Mouse (Mus musculus): ENCODE measurements around the gene Rpl10a. TPM values are rescaled to one million over a fixed set of nuclear protein-coding genes. Genes with fewer than 3 reads are reported as not detected.

Gene Rpl10a
- polyA plus RNA-seq, 1 experiment = 618 TPM

DNA sequence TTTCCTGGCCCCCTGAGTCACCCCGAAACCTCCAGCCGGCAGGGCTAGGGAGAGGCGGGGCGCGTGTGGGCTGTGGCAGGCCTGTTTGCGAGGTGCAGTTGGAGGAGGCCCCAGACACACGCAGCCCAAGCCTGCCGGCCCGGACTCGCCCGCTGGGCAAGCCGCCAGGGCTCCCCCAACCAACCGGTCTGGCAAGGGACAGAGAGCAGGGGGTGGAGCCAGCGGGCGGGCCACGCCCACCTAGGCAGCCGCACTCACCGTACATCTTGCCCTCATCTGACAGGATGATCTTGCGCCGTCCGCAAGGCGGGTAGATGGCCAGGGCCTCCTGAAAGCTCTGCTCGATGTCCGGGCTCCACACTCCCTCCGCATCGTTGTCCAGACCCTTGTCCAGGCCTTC, 12.8 kb downstream of the Rpl10a start:
- no peaks in the 10 kb centered on the region for H3K4me1 ChIP-seq (ENCODE audit: control insufficient read depth, insufficient read depth, low read length)
- H3K27ac ChIP-seq (ENCODE audit: insufficient read depth, low read depth, low read length) = no peak overlapping the region
- no peak overlapping the region for H3K4me3 ChIP-seq (ENCODE audit: insufficient read depth, low read length)
- TF ChIP-seq CTCF (IDR thresholded peaks at IDR 0.05; ENCODE audit: low read depth, low read length) (no peak), POLR2A (IDR thresholded peaks at IDR 0.05; ENCODE audit: borderline replicate concordance, low read depth, low read length) (no peak)

DNA sequence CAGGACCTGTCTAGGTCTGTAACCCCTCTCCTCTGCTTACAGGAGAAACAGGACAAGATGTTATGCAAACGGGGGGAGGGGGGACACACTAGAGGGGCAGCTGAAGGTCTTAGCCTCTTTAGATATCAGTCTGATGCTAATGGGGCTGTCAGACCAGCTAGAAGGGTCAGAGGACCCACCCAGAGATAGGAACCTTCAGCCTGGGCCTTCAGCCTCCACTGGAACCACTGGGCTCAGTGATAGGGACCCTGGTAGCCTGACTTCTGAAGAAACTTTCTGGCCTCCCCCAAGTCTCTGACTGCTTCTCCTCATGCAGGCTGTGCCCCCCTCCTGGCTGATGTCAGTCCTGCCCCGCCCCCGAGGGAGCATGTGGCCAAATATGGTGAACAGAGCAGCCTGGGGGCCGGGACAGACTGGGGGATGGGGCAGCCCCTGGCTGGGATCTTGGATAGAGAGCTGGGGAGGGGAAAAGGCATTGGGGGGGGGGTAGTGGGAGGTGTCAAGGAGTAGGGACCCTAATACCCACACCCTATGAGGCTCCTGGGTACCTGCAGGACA, 15.9 kb downstream of the Rpl10a start:
- Histone ChIP-seq H3K4me3 (ENCODE audit: insufficient read depth, low read length) (no peak overlapping the region), H3K27ac (ENCODE audit: insufficient read depth, low read depth, low read length) (no peak overlapping the region), H3K4me1 (ENCODE audit: control insufficient read depth, insufficient read depth, low read length) (no peaks in the 10 kb centered on the region)
- TF ChIP-seq CTCF (IDR thresholded peaks at IDR 0.05; ENCODE audit: low read depth, low read length) (no peak), POLR2A (IDR thresholded peaks at IDR 0.05; ENCODE audit: borderline replicate concordance, low read depth, low read length) (no peak)

DNA sequence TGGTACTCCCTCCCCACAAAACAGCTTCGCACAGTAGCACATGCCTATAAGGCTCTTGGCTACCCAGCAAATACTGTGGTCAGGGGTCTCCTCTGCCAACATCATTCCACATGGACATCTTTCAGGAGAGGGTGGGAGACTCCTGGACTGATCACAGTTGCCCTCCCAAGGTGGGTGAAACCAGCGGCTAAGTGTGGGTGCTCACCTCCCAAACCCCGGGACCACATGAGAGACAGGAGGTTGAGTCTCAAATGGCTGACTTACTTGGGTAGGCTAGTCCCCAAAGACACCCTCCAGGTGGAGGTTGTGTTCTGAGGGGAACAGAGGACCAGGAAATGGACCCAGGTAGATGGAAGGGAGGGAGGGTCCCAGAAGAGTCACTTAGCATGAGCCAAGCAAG, 16.4 kb downstream of the Rpl10a start:
- H3K4me1 ChIP-seq (ENCODE audit: control insufficient read depth, insufficient read depth, low read length) = no peaks in the 10 kb centered on the region
- no peak overlapping the region for H3K4me3 ChIP-seq (ENCODE audit: insufficient read depth, low read length)
- no peak overlapping the region for H3K27ac ChIP-seq (ENCODE audit: insufficient read depth, low read depth, low read length)
- no peak for TF ChIP-seq POLR2A (IDR thresholded peaks at IDR 0.05; ENCODE audit: borderline replicate concordance, low read depth, low read length)
- TF ChIP-seq CTCF (IDR thresholded peaks at IDR 0.05; ENCODE audit: low read depth, low read length) = no peak

DNA sequence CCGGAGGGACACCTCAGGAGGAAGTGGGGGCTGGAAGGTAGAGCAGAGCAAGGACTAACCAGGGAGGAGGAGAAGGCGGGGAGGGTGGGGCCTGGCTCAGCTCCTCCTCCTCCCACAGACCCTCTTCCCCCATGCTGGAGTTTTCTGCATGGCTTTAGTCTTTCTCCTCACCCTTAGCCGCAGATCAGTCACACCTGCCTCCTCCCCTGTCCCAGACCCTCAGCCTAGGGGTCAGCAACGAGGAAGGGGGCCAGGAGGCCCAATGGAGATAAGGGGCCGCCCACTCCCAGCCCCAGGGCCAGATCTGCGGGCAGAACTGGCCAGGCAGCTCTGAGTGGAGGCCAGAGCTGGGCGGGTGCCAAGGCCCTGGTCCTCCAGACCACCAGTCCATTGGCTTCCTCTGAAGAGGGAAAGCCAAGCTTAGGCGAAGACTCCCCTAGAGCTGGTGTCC, 17.0 kb downstream of the Rpl10a start:
- no peak overlapping the region for H3K4me3 ChIP-seq (ENCODE audit: insufficient read depth, low read length)
- no peak overlapping the region for H3K27ac ChIP-seq (ENCODE audit: insufficient read depth, low read depth, low read length)
- TF ChIP-seq CTCF (IDR thresholded peaks at IDR 0.05; ENCODE audit: low read depth, low read length) = no peak
- no peak for TF ChIP-seq POLR2A (IDR thresholded peaks at IDR 0.05; ENCODE audit: borderline replicate concordance, low read depth, low read length)
- no peaks in the 10 kb centered on the region for H3K4me1 ChIP-seq (ENCODE audit: control insufficient read depth, insufficient read depth, low read length)

DNA sequence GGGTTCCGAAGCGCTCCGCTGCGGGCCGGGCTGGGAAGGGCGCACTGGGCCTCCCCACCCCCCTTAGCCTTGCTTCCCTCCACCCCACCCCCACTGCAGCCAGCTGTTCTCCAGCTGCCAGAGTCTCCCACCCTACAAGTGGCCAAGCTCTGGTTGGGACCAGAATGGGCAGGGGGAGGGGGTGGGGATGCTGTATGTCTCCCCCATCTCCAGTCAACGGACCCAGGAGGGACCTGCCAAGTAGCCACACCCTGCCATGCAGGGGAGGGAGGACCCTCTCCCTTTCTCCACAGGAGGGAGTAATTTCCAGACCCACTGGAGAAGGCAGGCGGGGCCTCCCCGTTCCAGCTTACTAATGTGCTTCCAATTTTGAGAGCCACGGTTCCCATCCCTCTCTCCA, 17.6 kb downstream of the Rpl10a start:
- TF ChIP-seq CTCF (IDR thresholded peaks at IDR 0.05; ENCODE audit: low read depth, low read length) (no peak), POLR2A (IDR thresholded peaks at IDR 0.05; ENCODE audit: borderline replicate concordance, low read depth, low read length) (no peak)
- H3K4me1 ChIP-seq (ENCODE audit: control insufficient read depth, insufficient read depth, low read length) = no peaks in the 10 kb centered on the region
- no peak overlapping the region for H3K27ac ChIP-seq (ENCODE audit: insufficient read depth, low read depth, low read length)
- H3K4me3 ChIP-seq (ENCODE audit: insufficient read depth, low read length) = no peak overlapping the region

DNA sequence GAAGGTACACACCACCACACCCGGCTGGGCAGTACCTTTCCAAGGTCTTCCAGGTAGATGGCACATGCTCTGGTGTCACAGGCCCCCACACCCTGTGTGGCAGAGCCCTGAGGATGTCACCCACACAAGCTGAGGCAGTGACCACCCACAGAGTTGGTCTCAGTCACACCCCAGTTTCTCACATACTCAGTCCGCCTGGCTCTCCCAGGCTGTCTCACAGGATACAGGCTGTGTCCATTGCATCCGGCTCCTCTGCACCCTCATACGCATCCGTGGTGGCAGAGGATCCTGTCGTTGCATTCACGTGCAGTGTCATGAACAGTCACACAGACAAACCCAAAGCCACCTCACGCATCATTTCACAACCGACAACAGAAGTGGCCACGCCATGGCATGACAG, 19.1 kb downstream of the Rpl10a start:
- no peak overlapping the region for H3K4me3 ChIP-seq (ENCODE audit: insufficient read depth, low read length)
- no peak overlapping the region for H3K27ac ChIP-seq (ENCODE audit: insufficient read depth, low read depth, low read length)
- H3K4me1 ChIP-seq (ENCODE audit: control insufficient read depth, insufficient read depth, low read length) = no peaks in the 10 kb centered on the region
- TF ChIP-seq CTCF (IDR thresholded peaks at IDR 0.05; ENCODE audit: low read depth, low read length) = no peak
- no peak for TF ChIP-seq POLR2A (IDR thresholded peaks at IDR 0.05; ENCODE audit: borderline replicate concordance, low read depth, low read length)

DNA sequence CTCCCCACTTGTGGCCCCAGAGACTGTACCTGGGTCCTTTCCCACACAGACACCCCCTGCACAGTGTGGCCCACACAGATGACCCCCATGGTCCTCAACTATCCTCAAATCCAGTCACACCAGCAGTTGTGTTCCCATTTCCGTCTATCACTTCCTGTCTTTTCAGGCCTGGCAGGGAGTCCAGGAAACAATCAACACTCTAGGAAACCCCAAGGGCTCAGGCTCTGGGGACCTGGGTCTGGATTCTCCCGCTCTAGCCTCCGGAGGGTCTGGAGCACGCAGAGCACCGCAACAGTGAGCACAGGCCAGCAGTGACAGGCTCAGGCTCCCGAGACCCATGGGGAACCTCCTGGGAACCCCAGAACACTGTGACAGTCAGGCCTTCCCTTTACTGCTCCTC, 19.9 kb downstream of the Rpl10a start:
- H3K27ac ChIP-seq (ENCODE audit: insufficient read depth, low read depth, low read length) = no peak overlapping the region
- no peaks in the 10 kb centered on the region for H3K4me1 ChIP-seq (ENCODE audit: control insufficient read depth, insufficient read depth, low read length)
- TF ChIP-seq CTCF (IDR thresholded peaks at IDR 0.05; ENCODE audit: low read depth, low read length) (no peak), POLR2A (IDR thresholded peaks at IDR 0.05; ENCODE audit: borderline replicate concordance, low read depth, low read length) (no peak)
- no peak overlapping the region for H3K4me3 ChIP-seq (ENCODE audit: insufficient read depth, low read length)

DNA sequence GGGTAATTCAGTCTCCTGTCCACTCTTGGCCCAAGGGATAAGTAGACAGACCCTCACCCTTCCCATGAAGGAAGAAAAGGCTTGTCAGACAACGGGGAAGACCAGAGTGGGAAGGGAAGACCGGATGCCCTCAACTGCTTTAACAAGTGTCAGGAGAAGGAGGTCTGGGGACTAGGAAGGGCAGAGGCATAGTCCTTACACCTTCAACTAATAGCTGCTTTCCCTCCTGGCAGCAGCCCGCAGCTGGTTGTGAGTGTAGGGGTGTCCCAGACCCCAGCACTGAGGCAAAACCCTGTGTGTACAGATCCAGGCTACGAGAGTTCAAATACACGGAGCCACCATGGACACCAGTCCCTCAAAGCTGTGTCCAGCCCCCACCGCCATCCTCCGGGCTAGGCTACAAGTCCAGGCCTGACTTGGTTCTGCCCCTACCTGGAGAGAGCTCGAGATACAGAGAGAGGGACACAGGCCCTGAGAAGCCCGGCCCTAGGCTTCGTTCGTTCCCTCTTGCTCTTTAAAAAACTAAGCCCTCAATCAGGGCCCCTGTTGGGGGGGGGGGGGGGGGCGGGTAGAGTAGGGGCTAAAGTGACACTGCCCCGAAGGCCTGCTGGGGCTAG, 21.1 kb downstream of the Rpl10a start:
- H3K4me3 ChIP-seq (ENCODE audit: insufficient read depth, low read length) = no peak overlapping the region
- TF ChIP-seq CTCF (IDR thresholded peaks at IDR 0.05; ENCODE audit: low read depth, low read length) (no peak), POLR2A (IDR thresholded peaks at IDR 0.05; ENCODE audit: borderline replicate concordance, low read depth, low read length) (no peak)
- no peaks in the 10 kb centered on the region for H3K4me1 ChIP-seq (ENCODE audit: control insufficient read depth, insufficient read depth, low read length)
- H3K27ac ChIP-seq (ENCODE audit: insufficient read depth, low read depth, low read length) = no peak overlapping the region

DNA sequence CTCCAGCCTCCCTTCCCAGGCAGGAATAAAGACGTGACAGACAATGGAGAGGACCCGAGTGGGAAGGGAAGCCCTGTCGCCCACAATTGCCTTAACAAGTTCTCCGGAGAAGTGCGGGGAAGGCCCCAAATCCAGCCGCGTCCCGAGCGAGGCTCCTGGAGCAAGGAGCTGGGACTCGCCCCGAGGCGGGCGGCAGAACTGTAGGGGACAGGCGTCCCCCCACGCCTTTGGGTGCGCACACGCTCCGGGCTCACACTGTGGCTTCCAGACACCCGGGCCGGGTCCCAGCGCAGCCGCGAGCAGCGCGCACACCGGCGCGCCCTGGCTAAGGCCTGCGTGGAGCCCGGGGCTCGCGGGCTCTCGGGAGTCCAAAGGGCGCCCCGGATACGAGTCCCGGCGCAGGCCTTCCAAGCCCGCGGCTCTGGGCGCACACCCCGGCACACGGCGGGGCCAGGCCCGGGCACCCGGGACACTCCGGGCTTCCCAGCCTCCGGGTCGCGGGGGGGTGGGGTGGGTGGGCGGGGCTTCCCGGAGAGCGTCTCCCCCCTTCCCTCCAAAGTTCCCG, 21.7 kb downstream of the Rpl10a start:
- TF ChIP-seq POLR2A (IDR thresholded peaks at IDR 0.05; ENCODE audit: borderline replicate concordance, low read depth, low read length) (no peak), CTCF (IDR thresholded peaks at IDR 0.05; ENCODE audit: low read depth, low read length) (no peak)
- H3K4me1 ChIP-seq (ENCODE audit: control insufficient read depth, insufficient read depth, low read length) = no peaks in the 10 kb centered on the region
- H3K27ac ChIP-seq (ENCODE audit: insufficient read depth, low read depth, low read length) = no peak overlapping the region
- no peak overlapping the region for H3K4me3 ChIP-seq (ENCODE audit: insufficient read depth, low read length)
